Mouse (Mus musculus): ENCODE measurements around the gene Frmd4a. TPM values are rescaled to one million over a fixed set of nuclear protein-coding genes. Genes with fewer than 3 reads are reported as not detected.

The Frmd4a gene
- total and polyA plus RNA-seq, 3 experiments = 32.6 to 55.7 (median 43.6) TPM

GRCm38 (mm10) chr2:4346953-4347352 is 329.4 kb downstream of the Frmd4a start:
- ATAC-seq (ENCODE audit: extremely low read depth, insufficient number of reproducible peaks, low FRiP score, poor library complexity, severe bottlenecking) = no peak
- Histone ChIP-seq H3K27me3 (ENCODE audit: insufficient read depth, low read length) (no peaks in the 10 kb centered on the region), H3K4me3 (ENCODE audit: low read depth, low read length) (no peak overlapping the region), H3K4me1 (ENCODE audit: insufficient read depth, low read depth, low read length) (no peaks in the 10 kb centered on the region), H3K36me3 (replicated peaks) (no peaks in the 10 kb centered on the region), H3K9me3 (replicated peaks) (no peaks in the 10 kb centered on the region)
- DNase-seq (ENCODE audit: low spot score) = no peak
- TF ChIP-seq CTCF (IDR thresholded peaks at IDR 0.05; ENCODE audit: low read depth, low read length) (no peak), TAL1 (conservative IDR thresholded peaks at IDR 0.05; ENCODE audit: low read depth, low read length) (no peak), GATA1 (IDR thresholded peaks at IDR 0.05; ENCODE audit: borderline replicate concordance, low read length) (no peak), GATA2 (IDR thresholded peaks at IDR 0.05; ENCODE audit: borderline replicate concordance, low read depth, low read length) (no peak), POLR2AphosphoS5 (IDR thresholded peaks at IDR 0.05; ENCODE audit: insufficient replicate concordance, low read depth, low read length) (no peak)

- no peaks in the 10 kb centered on the region for H3K27me3 ChIP-seq (ENCODE audit: insufficient read depth, low read length)
- ATAC-seq (ENCODE audit: extremely low read depth, insufficient number of reproducible peaks, low FRiP score, poor library complexity, severe bottlenecking) (peak; percentile 22; the same call in 1 of the 2 replicates), DNase-seq (ENCODE audit: low spot score) (no peak)
- H3K36me3 ChIP-seq (replicated peaks) = no peaks in the 10 kb centered on the region
- no peaks in the 10 kb centered on the region for H3K9me3 ChIP-seq (replicated peaks)
- TF ChIP-seq POLR2AphosphoS5 (IDR thresholded peaks at IDR 0.05; ENCODE audit: insufficient replicate concordance, low read depth, low read length) (no peak), TAL1 (conservative IDR thresholded peaks at IDR 0.05; ENCODE audit: low read depth, low read length) (no peak), GATA1 (IDR thresholded peaks at IDR 0.05; ENCODE audit: borderline replicate concordance, low read length) (no peak), GATA2 (IDR thresholded peaks at IDR 0.05; ENCODE audit: borderline replicate concordance, low read depth, low read length) (no peak)
- H3K4me3 ChIP-seq (ENCODE audit: low read depth, low read length) = no peak overlapping the region
- no peaks in the 10 kb centered on the region for H3K4me1 ChIP-seq (ENCODE audit: insufficient read depth, low read depth, low read length)
These were observed 330.3 kb downstream of the Frmd4a start for GRCm38 (mm10) chr2:4347782-4348181.

GRCm38 (mm10) chr2:4348509-4348908 is 331.0 kb downstream of the Frmd4a start:
- TF ChIP-seq GATA1 (IDR thresholded peaks at IDR 0.05; ENCODE audit: borderline replicate concordance, low read length) (no peak), CTCF (IDR thresholded peaks at IDR 0.05; ENCODE audit: low read depth, low read length) (no peak), POLR2AphosphoS5 (IDR thresholded peaks at IDR 0.05; ENCODE audit: insufficient replicate concordance, low read depth, low read length) (no peak), GATA2 (IDR thresholded peaks at IDR 0.05; ENCODE audit: borderline replicate concordance, low read depth, low read length) (no peak), TAL1 (conservative IDR thresholded peaks at IDR 0.05; ENCODE audit: low read depth, low read length) (no peak)
- DNase-seq (ENCODE audit: low spot score) (no peak), ATAC-seq (ENCODE audit: extremely low read depth, insufficient number of reproducible peaks, low FRiP score, poor library complexity, severe bottlenecking) (no peak)
- no peaks in the 10 kb centered on the region for H3K36me3 ChIP-seq (replicated peaks)
- H3K4me1 ChIP-seq (ENCODE audit: insufficient read depth, low read depth, low read length) = no peaks in the 10 kb centered on the region
- no peak overlapping the region for H3K4me3 ChIP-seq (ENCODE audit: low read depth, low read length)
- H3K9me3 ChIP-seq (replicated peaks) = no peaks in the 10 kb centered on the region
- no peaks in the 10 kb centered on the region for H3K27me3 ChIP-seq (ENCODE audit: insufficient read depth, low read length)

GRCm38 (mm10) chr2:4356812-4357384 is 339.4 kb downstream of the Frmd4a start:
- Histone ChIP-seq H3K4me3 (ENCODE audit: low read depth, low read length) (no peak overlapping the region), H3K4me1 (ENCODE audit: insufficient read depth, low read depth, low read length) (no peaks in the 10 kb centered on the region), H3K27me3 (ENCODE audit: insufficient read depth, low read length) (no peaks in the 10 kb centered on the region), H3K9me3 (replicated peaks) (no peaks in the 10 kb centered on the region), H3K36me3 (replicated peaks) (no peaks in the 10 kb centered on the region)
- no peak for ATAC-seq (ENCODE audit: extremely low read depth, insufficient number of reproducible peaks, low FRiP score, poor library complexity, severe bottlenecking)
- no peak for DNase-seq (ENCODE audit: low spot score)
- TF ChIP-seq CTCF (IDR thresholded peaks at IDR 0.05; ENCODE audit: low read depth, low read length) (no peak), GATA1 (IDR thresholded peaks at IDR 0.05; ENCODE audit: borderline replicate concordance, low read length) (no peak), TAL1 (conservative IDR thresholded peaks at IDR 0.05; ENCODE audit: low read depth, low read length) (no peak)

- Histone ChIP-seq H3K4me3 (ENCODE audit: low read depth, low read length) (no peak overlapping the region), H3K36me3 (replicated peaks) (no peaks in the 10 kb centered on the region), H3K9me3 (replicated peaks) (no peaks in the 10 kb centered on the region), H3K27me3 (ENCODE audit: insufficient read depth, low read length) (peaks cover 5% of the 10 kb centered on the region; the same call in 1 of the 2 replicates), H3K4me1 (ENCODE audit: insufficient read depth, low read depth, low read length) (no peaks in the 10 kb centered on the region)
- ATAC-seq (ENCODE audit: extremely low read depth, insufficient number of reproducible peaks, low FRiP score, poor library complexity, severe bottlenecking) = no peak
- no peak for DNase-seq (ENCODE audit: low spot score)
- TF ChIP-seq POLR2AphosphoS5 (IDR thresholded peaks at IDR 0.05; ENCODE audit: insufficient replicate concordance, low read depth, low read length) = no peak
- no peak for TF ChIP-seq GATA2 (IDR thresholded peaks at IDR 0.05; ENCODE audit: borderline replicate concordance, low read depth, low read length)
- no peak for TF ChIP-seq TAL1 (conservative IDR thresholded peaks at IDR 0.05; ENCODE audit: low read depth, low read length)
These were observed 344.7 kb downstream of the Frmd4a start for GRCm38 (mm10) chr2:4361981-4362834.

- Histone ChIP-seq H3K36me3 (replicated peaks) (no peaks in the 10 kb centered on the region), H3K4me3 (ENCODE audit: low read depth, low read length) (no peak overlapping the region), H3K9me3 (replicated peaks) (no peaks in the 10 kb centered on the region), H3K4me1 (ENCODE audit: insufficient read depth, low read depth, low read length) (no peaks in the 10 kb centered on the region), H3K27me3 (ENCODE audit: insufficient read depth, low read length) (peaks cover 5% of the 10 kb centered on the region; the same call in 1 of the 2 replicates)
- no peak for ATAC-seq (ENCODE audit: extremely low read depth, insufficient number of reproducible peaks, low FRiP score, poor library complexity, severe bottlenecking)
- no peak for DNase-seq (ENCODE audit: low spot score)
- TF ChIP-seq GATA1 (IDR thresholded peaks at IDR 0.05; ENCODE audit: borderline replicate concordance, low read length) = no peak
- TF ChIP-seq GATA2 (IDR thresholded peaks at IDR 0.05; ENCODE audit: borderline replicate concordance, low read depth, low read length) = no peak
- no peak for TF ChIP-seq POLR2AphosphoS5 (IDR thresholded peaks at IDR 0.05; ENCODE audit: insufficient replicate concordance, low read depth, low read length)
- TF ChIP-seq CTCF (IDR thresholded peaks at IDR 0.05; ENCODE audit: low read depth, low read length) = no peak
- no peak for TF ChIP-seq TAL1 (conservative IDR thresholded peaks at IDR 0.05; ENCODE audit: low read depth, low read length)
These were observed 347.4 kb downstream of the Frmd4a start for GRCm38 (mm10) chr2:4364908-4365307.

Data from G1E (cell line).